15 mouse cellular contexts compared by ENCODE assay signal in the genomic region with DNA sequence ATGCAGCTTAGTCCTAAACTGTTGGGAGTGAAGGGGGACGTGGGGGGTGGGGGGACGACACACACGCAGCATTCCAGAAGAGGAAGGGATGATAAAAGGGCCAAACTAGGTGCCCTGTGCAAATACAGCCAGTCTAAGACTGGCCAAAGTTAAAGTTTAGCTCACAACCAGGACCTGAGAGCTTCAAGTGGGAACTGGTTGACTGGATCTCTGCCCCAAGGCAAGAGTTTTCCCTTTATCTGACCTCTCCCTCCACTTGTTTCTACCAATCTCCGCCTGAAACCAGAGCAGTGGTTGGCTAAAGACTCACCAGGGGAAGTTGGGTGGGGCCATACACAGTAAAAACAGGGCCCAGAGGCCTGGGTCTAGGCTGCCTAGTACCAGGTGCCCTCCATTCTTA. TPM values are rescaled to one million over a fixed set of nuclear protein-coding genes. Genes with fewer than 3 reads are reported as not detected.
DNase-seq lines count a peak whose midpoint lies in the region; ATAC-seq and TF ChIP-seq lines count a peak whose summit lies in the region.
"Had no signal": no experiment of that assay in that cellular context is flagged by ENCODE, and none has a peak within 500 bp of the region (broad histone marks: within the 10 kb centered on the region; RNA-seq: fewer than 3 reads in every experiment).

No protein-coding gene starts in this region.

- H3K9ac ChIP-seq in heart, embryonic 11.5 days (ENCODE audit: low read depth, low read length), result 0 out of 2 replicates have a peak overlapping the region, but pooled peaks have one; percentile 39
- no peak overlapping the region for H3K9ac ChIP-seq in heart, adult 2 months (ENCODE audit: low read depth, low read length)
- H3K9ac ChIP-seq in lung, embryonic 16.5 days (ENCODE audit: low read length), result no peak overlapping the region
- H3K9ac ChIP-seq in stomach, embryonic 14.5 days (replicated peaks; ENCODE audit: low read depth, low read length), result no peak overlapping the region
- H3K9ac ChIP-seq: hindbrain, embryonic 14.5 days; midbrain, embryonic 15.5 days had no signal

- H3K4me2 ChIP-seq in heart, embryonic 11.5 days, result no peak overlapping the region
- H3K4me2 ChIP-seq in lung, embryonic 16.5 days (ENCODE audit: low read depth, low read length), result no peak overlapping the region
- no peak overlapping the region for H3K4me2 ChIP-seq in stomach, embryonic 14.5 days (replicated peaks; ENCODE audit: low read depth, low read length)
- H3K4me2 ChIP-seq: hindbrain, embryonic 14.5 days; midbrain, embryonic 15.5 days had no signal

- TF ChIP-seq EP300 in heart, adult 2 months (IDR thresholded peaks at IDR 0.05; ENCODE audit: insufficient read depth, low read depth, low read length), result no peak

- intact Hi-C loops in heart, adult 2 months (cut with DNase I), result no loop called here

- peaks cover 26% of the 10 kb centered on the region for H3K36me3 ChIP-seq in heart, embryonic 11.5 days (ENCODE audit: control insufficient read depth, insufficient read depth, low read length)
- no peaks in the 10 kb centered on the region for H3K36me3 ChIP-seq in heart, adult 2 months (ENCODE audit: control insufficient read depth, insufficient read depth, low read length)
- H3K36me3 ChIP-seq in lung, embryonic 16.5 days (ENCODE audit: control insufficient read depth, insufficient read depth, low read length), result peaks cover 24% of the 10 kb centered on the region
- H3K36me3 ChIP-seq in stomach, embryonic 14.5 days (ENCODE audit: control insufficient read depth, insufficient read depth, low read length), result peaks cover 38% of the 10 kb centered on the region

- H3K27me3 ChIP-seq in heart, embryonic 11.5 days (ENCODE audit: control insufficient read depth, insufficient read depth, low read length), result no peaks in the 10 kb centered on the region
- H3K27me3 ChIP-seq in heart, adult 2 months (ENCODE audit: control insufficient read depth, insufficient read depth, low read length), result no peaks in the 10 kb centered on the region
- H3K27me3 ChIP-seq in lung, embryonic 16.5 days (ENCODE audit: control insufficient read depth, insufficient read depth, low read depth, low read length), result no peaks in the 10 kb centered on the region
- no peaks in the 10 kb centered on the region for H3K27me3 ChIP-seq in stomach, embryonic 14.5 days (ENCODE audit: control insufficient read depth, insufficient read depth, low read length)
- H3K27me3 ChIP-seq: midbrain, embryonic 15.5 days had no signal

- WGBS in heart, embryonic 11.5 days (ENCODE audit: insufficient replicate concordance), result 26% methylated on average over 4 of the region's 4 CpGs
- WGBS in heart, adult 2 months, result 51% methylated on average over 4 of the region's 4 CpGs
- WGBS in lung, embryonic 16.5 days, result 42% methylated on average over 4 of the region's 4 CpGs
- WGBS in stomach, embryonic 14.5 days, result 59% methylated on average over 4 of the region's 4 CpGs

- no peak for DNase-seq in heart, adult 2 months
- DNase-seq in lung, postnatal 10 days, result no peak
- DNase-seq in kidney, adult 9 months, result peak; percentile 80
- no peak for DNase-seq in layer of hippocampus, adult 9-10 months (ENCODE audit: low spot score)
- no peak for DNase-seq in gastrocnemius, postnatal 25 days
- DNase-seq: adrenal gland, postnatal 25 days; left cerebral cortex, postnatal 4 days; lung, adult 2 months; right cerebral cortex, adult 18-20 months had no signal

- no peak for TF ChIP-seq CTCF in heart, adult 2 months (IDR thresholded peaks at IDR 0.05)

- H3K4me1 ChIP-seq in heart, embryonic 11.5 days (ENCODE audit: control insufficient read depth, insufficient read depth, low read length), result peaks cover 15% of the 10 kb centered on the region
- peaks cover 6% of the 10 kb centered on the region for H3K4me1 ChIP-seq in heart, adult 2 months (ENCODE audit: control insufficient read depth, insufficient read depth, low read length)
- peaks cover 13% of the 10 kb centered on the region for H3K4me1 ChIP-seq in lung, embryonic 16.5 days (replicated peaks; ENCODE audit: control insufficient read depth, insufficient read depth, low read length)
- peaks cover 11% of the 10 kb centered on the region for H3K4me1 ChIP-seq in stomach, embryonic 14.5 days (ENCODE audit: control insufficient read depth, insufficient read depth, low read length)

- no peaks in the 10 kb centered on the region for H3K79me2 ChIP-seq in heart, adult 2 months (replicated peaks; ENCODE audit: control insufficient read depth, insufficient read depth, low read length)

- H3K4me3 ChIP-seq in heart, embryonic 11.5 days (ENCODE audit: low read depth, low read length), result no peak overlapping the region
- no peak overlapping the region for H3K4me3 ChIP-seq in heart, adult 2 months
- no peak overlapping the region for H3K4me3 ChIP-seq in lung, embryonic 16.5 days (ENCODE audit: low read length)
- H3K4me3 ChIP-seq in stomach, embryonic 14.5 days (ENCODE audit: low read depth, low read length), result no peak overlapping the region
- H3K4me3 ChIP-seq: erythroblast, embryonic 14.5 days; midbrain, embryonic 15.5 days had no signal

- no peak overlapping the region for H3K27ac ChIP-seq in heart, embryonic 11.5 days (ENCODE audit: low read depth, low read length)
- H3K27ac ChIP-seq in heart, adult 2 months, result no peak overlapping the region
- H3K27ac ChIP-seq in lung, embryonic 16.5 days (ENCODE audit: low read length), result peak overlapping the region; percentile 64
- peak overlapping the region; percentile 30; the same call in 1 of the 2 replicates for H3K27ac ChIP-seq in stomach, embryonic 14.5 days (ENCODE audit: low read length)
- H3K27ac ChIP-seq: hindbrain, embryonic 14.5 days; midbrain, embryonic 15.5 days had no signal

- no peak for ATAC-seq in heart, embryonic 11.5 days (replicated peaks; ENCODE audit: insufficient number of reproducible peaks, low FRiP score, low TSS enrichment)
- ATAC-seq in lung, embryonic 16.5 days (ENCODE audit: low read depth), result no peak
- ATAC-seq in stomach, embryonic 14.5 days (ENCODE audit: insufficient number of reproducible peaks, insufficient read depth, low FRiP score, low read depth), result no peak
- ATAC-seq: midbrain, embryonic 15.5 days had no signal

- TF ChIP-seq POLR2A in heart, adult 2 months (IDR thresholded peaks at IDR 0.05; ENCODE audit: insufficient read depth, low read depth, low read length), result no peak

- no peaks in the 10 kb centered on the region for H3K9me3 ChIP-seq in heart, embryonic 11.5 days (replicated peaks; ENCODE audit: control insufficient read depth, low read length)
- no peaks in the 10 kb centered on the region for H3K9me3 ChIP-seq in lung, embryonic 16.5 days (ENCODE audit: control insufficient read depth, low read length)
- H3K9me3 ChIP-seq in stomach, embryonic 14.5 days (ENCODE audit: control insufficient read depth, low read depth, low read length), result no peaks in the 10 kb centered on the region
- H3K9me3 ChIP-seq: midbrain, embryonic 15.5 days had no signal

RNA-seq across cellular contexts. Expression of gene Rab1b, which starts 1.8 kb away (rescaled TPM):
- 211 and 225 TPM in 2 replicates for polyA plus RNA-seq in heart, embryonic 11.5 days (2014; fragmentation: Nextera tagmentation; extraction: Ambion mirVana)
- total RNA-seq in heart, adult 2 months (2021), result 100 to 1,000 TPM; 173 to 195 TPM
- polyA plus RNA-seq in heart, adult 2 months (2012; rRNA removed), result 221 and 231 TPM in 2 replicates
- 289 and 295 TPM in 2 replicates for polyA plus RNA-seq in lung, embryonic 16.5 days (2015; fragmentation: Nextera tagmentation; extraction: Ambion mirVana)
- 253 TPM in 2 replicates for polyA plus RNA-seq in stomach, embryonic 14.5 days (2014; fragmentation: Nextera tagmentation; extraction: Ambion mirVana)
- total RNA-seq in gastrocnemius, postnatal 25 days (2021), result 100 to 1,000 TPM; 113 to 127 TPM

RNA-seq across cellular contexts. Expression of gene Klc2, which starts 9.7 kb away (rescaled TPM):
- polyA plus RNA-seq in heart, embryonic 11.5 days (2014; fragmentation: Nextera tagmentation; extraction: Ambion mirVana), result 19.8 and 24.3 TPM in 2 replicates
- 10 to 100 TPM; 49.0 to 50.6 TPM for total RNA-seq in heart, adult 2 months (2021)
- polyA plus RNA-seq in heart, adult 2 months (2012; rRNA removed), result 56.7 and 57.4 TPM in 2 replicates
- 14.6 and 17.0 TPM in 2 replicates for polyA plus RNA-seq in lung, embryonic 16.5 days (2015; fragmentation: Nextera tagmentation; extraction: Ambion mirVana)
- polyA plus RNA-seq in stomach, embryonic 14.5 days (2014; fragmentation: Nextera tagmentation; extraction: Ambion mirVana), result 15.7 and 15.9 TPM in 2 replicates
- total RNA-seq in gastrocnemius, postnatal 25 days (2021), result 10 to 100 TPM; 51.9 TPM

RNA-seq across cellular contexts. Expression of gene Cnih2, which starts 10.4 kb away (rescaled TPM):
- 8.4 TPM in 2 replicates for polyA plus RNA-seq in heart, embryonic 11.5 days (2014; fragmentation: Nextera tagmentation; extraction: Ambion mirVana)
- not detected for total RNA-seq in heart, adult 2 months (2021)
- polyA plus RNA-seq in heart, adult 2 months (2012; rRNA removed), result 0.53 and 0.70 TPM in 2 replicates
- 5.6 and 7.0 TPM in 2 replicates for polyA plus RNA-seq in lung, embryonic 16.5 days (2015; fragmentation: Nextera tagmentation; extraction: Ambion mirVana)
- polyA plus RNA-seq in stomach, embryonic 14.5 days (2014; fragmentation: Nextera tagmentation; extraction: Ambion mirVana), result 25.8 and 27.3 TPM in 2 replicates
- not detected for total RNA-seq in gastrocnemius, postnatal 25 days (2021)

RNA-seq across cellular contexts. Expression of gene Yif1a, which starts 20.4 kb away (rescaled TPM):
- polyA plus RNA-seq in heart, embryonic 11.5 days (2014; fragmentation: Nextera tagmentation; extraction: Ambion mirVana), result 102 and 103 TPM in 2 replicates
- total RNA-seq in heart, adult 2 months (2021), result 100 to 1,000 TPM in 1 of 2 experiments, 10 to 100 TPM in 1; 90.8 to 108 TPM
- 242 and 247 TPM in 2 replicates for polyA plus RNA-seq in heart, adult 2 months (2012; rRNA removed)
- 95.3 and 101 TPM in 2 replicates for polyA plus RNA-seq in lung, embryonic 16.5 days (2015; fragmentation: Nextera tagmentation; extraction: Ambion mirVana)
- polyA plus RNA-seq in stomach, embryonic 14.5 days (2014; fragmentation: Nextera tagmentation; extraction: Ambion mirVana), result 112 and 117 TPM in 2 replicates
- 10 to 100 TPM; 38.1 to 47.5 TPM for total RNA-seq in gastrocnemius, postnatal 25 days (2021)

RNA-seq across cellular contexts. Expression of gene Tmem151a, which starts 23.4 kb away (rescaled TPM):
- polyA plus RNA-seq in heart, embryonic 11.5 days (2014; fragmentation: Nextera tagmentation; extraction: Ambion mirVana), result 4.6 and 4.7 TPM in 2 replicates
- total RNA-seq in heart, adult 2 months (2021), result 1 to 10 TPM; 2.6 to 2.8 TPM
- 1.9 and 3.3 TPM in 2 replicates for polyA plus RNA-seq in heart, adult 2 months (2012; rRNA removed)
- polyA plus RNA-seq in lung, embryonic 16.5 days (2015; fragmentation: Nextera tagmentation; extraction: Ambion mirVana), result 3.6 and 3.8 TPM in 2 replicates
- polyA plus RNA-seq in stomach, embryonic 14.5 days (2014; fragmentation: Nextera tagmentation; extraction: Ambion mirVana), result 6.4 and 7.7 TPM in 2 replicates
- total RNA-seq in gastrocnemius, postnatal 25 days (2021), result not detected
- polyA plus RNA-seq: erythroblast, embryonic 14.5 days had no signal

Comparison
In these comparisons a context has a peak if more than half of its experiments do, and no peak if none do; other contexts are left out.
1. H3K27ac ChIP-seq: peak in lung, embryonic 16.5 days (single experiment) and stomach, embryonic 14.5 days (single experiment); none in heart, embryonic 11.5 days (single experiment) and heart, adult 2 months (single experiment).